Mouse (Mus musculus): ENCODE measurements around the gene Atpaf2. TPM values are rescaled to one million over a fixed set of nuclear protein-coding genes. Genes with fewer than 3 reads are reported as not detected.

Gene Atpaf2
- total and polyA plus RNA-seq, 3 experiments: 47.8 to 79.2 (median 78.6) TPM

- no peak for TF ChIP-seq CHD2 (IDR thresholded peaks at IDR 0.05; ENCODE audit: low read length)
- no peak for TF ChIP-seq USF2 (conservative IDR thresholded peaks at IDR 0.05; ENCODE audit: low read depth, low read length)
- TF ChIP-seq TCF12 (IDR thresholded peaks at IDR 0.05; ENCODE audit: low read depth, low read length): no peak
- TF ChIP-seq ZMIZ1 (IDR thresholded peaks at IDR 0.05; ENCODE audit: low read depth, low read length): no peak
- peak; percentile 65; the same call in 1 of the 2 replicates for TF ChIP-seq MAFK (IDR thresholded peaks at IDR 0.05; ENCODE audit: insufficient replicate concordance, low read length)
- TF ChIP-seq NELFE (IDR thresholded peaks at IDR 0.05; ENCODE audit: low read depth, low read length): no peak
- TF ChIP-seq POLR2A (IDR thresholded peaks at IDR 0.05; ENCODE audit: low read depth, low read length): no peak
Measured at GRCm38 (mm10) chr11:60412173-60412572, 6.1 kb downstream of the Atpaf2 start (continued).

GRCm38 (mm10) chr11:60406606-60407005 is 11.7 kb downstream of the Atpaf2 start:
- peaks cover under 1% of the 10 kb centered on the region; the same call in 1 of the 2 replicates for H3K79me2 ChIP-seq (replicated peaks; ENCODE audit: control insufficient read depth, extremely low read depth, insufficient read depth, poor library complexity, severe bottlenecking)
- H3K36me3 ChIP-seq (replicated peaks in 1 of 2; ENCODE audit: control insufficient read depth in 1 of 2, insufficient read depth in 1 of 2, low read length in 1 of 2): peaks cover 72 to 94% of the 10 kb centered on the region in 2 experiments
- H3K9me3 ChIP-seq (replicated peaks; ENCODE audit: low read length): no peaks in the 10 kb centered on the region
- no peak for DNase-seq (ENCODE audit: extremely low read depth)
- no peak overlapping the region for H3K4me3 ChIP-seq (replicated peaks in 1 of 3; ENCODE audit: low read depth in 2 of 3, low read length in 2 of 3, poor library complexity in 1 of 3)
- H3K4me1 ChIP-seq (ENCODE audit: control insufficient read depth in 1 of 2, insufficient read depth in 2 of 2): no peaks in the 10 kb centered on the region
- no peak overlapping the region for H3K9ac ChIP-seq (ENCODE audit: insufficient read depth, low read depth)
- dilution Hi-C loops (cut with MboI; ENCODE audit: extremely low pct_ligation_motif_present, extremely low pct_unique_long_range_greater_than_20kb, low sequenced_read_pairs) (no loop called here), in situ Hi-C loops (cut with MboI; ENCODE audit: low pct_ligation_motif_present, low pct_unique_long_range_greater_than_20kb, low sequenced_read_pairs) (loop anchor here (25.0 kb wide), 1 partner anchor 319 kb away; no protein-coding TSS in a partner anchor)
- no peak for TF ChIP-seq CTCF (conservative IDR thresholded peaks at IDR 0.05 in 1 of 2, IDR thresholded peaks at IDR 0.05 in 1 of 2; ENCODE audit: low read depth in 2 of 2, low read length in 2 of 2)
- TF ChIP-seq MAX (IDR thresholded peaks at IDR 0.05; ENCODE audit: low read length): no peak
- no peak for TF ChIP-seq ELF1 (IDR thresholded peaks at IDR 0.05; ENCODE audit: low read depth, low read length)
- TF ChIP-seq ZMIZ1 (IDR thresholded peaks at IDR 0.05; ENCODE audit: low read depth, low read length): no peak
- no peak for TF ChIP-seq CHD2 (IDR thresholded peaks at IDR 0.05; ENCODE audit: low read length)
- TF ChIP-seq MYC (IDR thresholded peaks at IDR 0.05; ENCODE audit: low read depth, low read length): no peak
- H3K4me2 ChIP-seq (ENCODE audit: insufficient read depth, low read depth, poor library complexity, severe bottlenecking): no peak overlapping the region
- H3K27ac ChIP-seq (ENCODE audit: insufficient read depth, low read depth): no peak overlapping the region
- H3K27me3 ChIP-seq (replicated peaks): no peaks in the 10 kb centered on the region

GRCm38 (mm10) chr11:60397172-60397571 is 21.1 kb downstream of the Atpaf2 start:
- dilution Hi-C loops (cut with MboI; ENCODE audit: extremely low pct_ligation_motif_present, extremely low pct_unique_long_range_greater_than_20kb, low sequenced_read_pairs) (no loop called here), in situ Hi-C loops (cut with MboI; ENCODE audit: low pct_ligation_motif_present, low pct_unique_long_range_greater_than_20kb, low sequenced_read_pairs) (loop anchor here (5.0 kb wide), 1 partner anchor 35 kb away; no protein-coding TSS in a partner anchor)
- H3K4me2 ChIP-seq (ENCODE audit: insufficient read depth, low read depth, poor library complexity, severe bottlenecking): no peak overlapping the region
- H3K9me3 ChIP-seq (replicated peaks; ENCODE audit: low read length): no peaks in the 10 kb centered on the region
- no peaks in the 10 kb centered on the region for H3K27me3 ChIP-seq (replicated peaks)
- no peaks in the 10 kb centered on the region for H3K4me1 ChIP-seq (ENCODE audit: control insufficient read depth in 1 of 2, insufficient read depth in 2 of 2)
- DNase-seq (ENCODE audit: extremely low read depth): no peak
- H3K27ac ChIP-seq (ENCODE audit: insufficient read depth, low read depth): no peak overlapping the region
- TF ChIP-seq RAD21 (IDR thresholded peaks at IDR 0.05; ENCODE audit: low read depth, low read length) (no peak), ELF1 (IDR thresholded peaks at IDR 0.05; ENCODE audit: low read depth, low read length) (no peak), MAFK (IDR thresholded peaks at IDR 0.05; ENCODE audit: insufficient replicate concordance, low read length) (no peak), MXI1 (IDR thresholded peaks at IDR 0.05; ENCODE audit: low read depth, low read length) (no peak), BHLHE40 (IDR thresholded peaks at IDR 0.05; ENCODE audit: low read depth, low read length) (no peak), USF2 (conservative IDR thresholded peaks at IDR 0.05; ENCODE audit: low read depth, low read length) (no peak), SMC3 (IDR thresholded peaks at IDR 0.05; ENCODE audit: low read depth, low read length) (no peak)
- H3K36me3 ChIP-seq (replicated peaks in 1 of 2; ENCODE audit: control insufficient read depth in 1 of 2, insufficient read depth in 1 of 2, low read length in 1 of 2): peaks cover 20 to 51% of the 10 kb centered on the region in 2 experiments
- H3K4me3 ChIP-seq (replicated peaks in 1 of 3; ENCODE audit: low read depth in 2 of 3, low read length in 2 of 3, poor library complexity in 1 of 3): no peak overlapping the region
- H3K9ac ChIP-seq (ENCODE audit: insufficient read depth, low read depth): no peak overlapping the region
- H3K79me2 ChIP-seq (replicated peaks; ENCODE audit: control insufficient read depth, extremely low read depth, insufficient read depth, poor library complexity, severe bottlenecking): no peaks in the 10 kb centered on the region

Measured in CH12.LX (cell line).